Mouse (Mus musculus) urinary bladder, postnatal 36 days (tissue): Measurements from ENCODE around the gene Strip2.

ENCODE experiments used
- DNase-seq, 2 experiments: peaks; one replicate each; pipeline ENCODE4 v3.0.0; 2022; ENCODE audit warnings: low spot score in 2 of 2, mixed read lengths in 1 of 2

Strip2 gene

GRCm38 (mm10) chr6:29916530-29917382, at the start of gene Strip2:
TSS of gene Strip2 (plus strand) at chr6:29917012.
- peak; percentile 86 to 91 for DNase-seq

GRCm38 (mm10) chr6:29868341-29868895, 48.4 kb upstream of the Strip2 start:
- DNase-seq, result no peak

GRCm38 (mm10) chr6:29873654-29874053, 43.2 kb upstream of the Strip2 start:
- no peak for DNase-seq

- no peak for DNase-seq
These were observed 41.2 kb upstream of the Strip2 start for GRCm38 (mm10) chr6:29875576-29875975.

GRCm38 (mm10) chr6:29876782-29877181, 40.0 kb upstream of the Strip2 start:
- no peak for DNase-seq

- no peak for DNase-seq
These were observed 37.2 kb upstream of the Strip2 start for GRCm38 (mm10) chr6:29879579-29879978.

- DNase-seq, result no peak
These were observed 36.0 kb upstream of the Strip2 start for GRCm38 (mm10) chr6:29880796-29881195.

GRCm38 (mm10) chr6:29881936-29882335, 34.9 kb upstream of the Strip2 start:
- DNase-seq, result no peak

- no peak for DNase-seq
These were observed 33.9 kb upstream of the Strip2 start for GRCm38 (mm10) chr6:29882870-29883269.

GRCm38 (mm10) chr6:29891151-29891550, 25.7 kb upstream of the Strip2 start:
- no peak for DNase-seq

- no peak for DNase-seq
These were observed 19.8 kb upstream of the Strip2 start for GRCm38 (mm10) chr6:29896976-29897375.

GRCm38 (mm10) chr6:29901450-29901849, 15.4 kb upstream of the Strip2 start:
- DNase-seq, result no peak

GRCm38 (mm10) chr6:29902256-29902655, 14.6 kb upstream of the Strip2 start:
- no peak for DNase-seq

- no peak for DNase-seq
These were observed 13.4 kb upstream of the Strip2 start for GRCm38 (mm10) chr6:29903343-29903914.

GRCm38 (mm10) chr6:29904281-29904680, 12.5 kb upstream of the Strip2 start:
- DNase-seq, result no peak

- DNase-seq, result no peak
These were observed 6.2 kb upstream of the Strip2 start for GRCm38 (mm10) chr6:29910631-29911030.

- DNase-seq, result no peak
These were observed 3.1 kb upstream of the Strip2 start for GRCm38 (mm10) chr6:29913673-29914072.

GRCm38 (mm10) chr6:29914136-29914535, 2.7 kb upstream of the Strip2 start:
- no peak for DNase-seq

- DNase-seq, result no peak
These were observed 976 bp upstream of the Strip2 start for GRCm38 (mm10) chr6:29915836-29916235.

- peak in 1 of 2 experiments; percentile 17 for DNase-seq
These were observed 540 bp downstream of the Strip2 start for GRCm38 (mm10) chr6:29917383-29917720.

GRCm38 (mm10) chr6:29917947-29918346, 1.1 kb downstream of the Strip2 start:
- no peak for DNase-seq

- DNase-seq, result no peak
These were observed 6.7 kb downstream of the Strip2 start for GRCm38 (mm10) chr6:29923501-29923900.

GRCm38 (mm10) chr6:29925594-29926219, 8.9 kb downstream of the Strip2 start:
- no peak for DNase-seq
